Mouse (Mus musculus) fat pad, adult 2 months (tissue): ENCODE data around the gene Cadps.

Experiments
- DNase-seq: peaks from one replicate; pipeline ENCODE4 v3.0.0-alpha.2; 2011; ENCODE audit warnings: low read depth, low spot score; ENCODE audit errors: extremely low read depth

Gene Cadps

DNA sequence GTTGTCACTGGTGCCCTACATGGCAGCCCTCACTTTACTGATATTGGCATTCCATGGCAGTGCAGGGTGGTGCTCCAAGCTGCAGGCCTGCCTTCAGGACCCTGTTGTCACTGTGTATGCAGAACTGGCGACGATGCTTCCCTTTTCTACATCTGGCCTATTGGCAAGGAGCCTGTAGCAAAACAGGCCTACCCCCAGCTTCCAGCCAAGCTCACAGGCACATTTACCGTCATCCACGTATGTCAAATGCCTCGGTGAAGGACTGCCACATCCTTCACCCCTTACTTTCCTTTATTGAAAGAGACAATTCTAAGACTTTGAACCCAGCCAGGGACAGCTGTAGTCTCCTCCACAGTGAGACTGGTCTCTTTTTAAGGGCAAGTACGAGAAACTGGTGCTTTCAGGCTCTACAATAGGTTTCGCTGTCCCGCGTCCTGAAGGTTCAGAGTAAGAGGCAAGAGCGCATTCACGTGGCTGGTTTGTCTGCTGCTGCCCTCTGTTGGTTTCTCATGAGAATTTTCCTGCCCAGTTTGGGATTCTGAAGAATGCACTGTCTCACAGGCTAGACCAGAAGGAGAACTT, 292.8 kb downstream of the Cadps start:
- DNase-seq: no peak

DNA sequence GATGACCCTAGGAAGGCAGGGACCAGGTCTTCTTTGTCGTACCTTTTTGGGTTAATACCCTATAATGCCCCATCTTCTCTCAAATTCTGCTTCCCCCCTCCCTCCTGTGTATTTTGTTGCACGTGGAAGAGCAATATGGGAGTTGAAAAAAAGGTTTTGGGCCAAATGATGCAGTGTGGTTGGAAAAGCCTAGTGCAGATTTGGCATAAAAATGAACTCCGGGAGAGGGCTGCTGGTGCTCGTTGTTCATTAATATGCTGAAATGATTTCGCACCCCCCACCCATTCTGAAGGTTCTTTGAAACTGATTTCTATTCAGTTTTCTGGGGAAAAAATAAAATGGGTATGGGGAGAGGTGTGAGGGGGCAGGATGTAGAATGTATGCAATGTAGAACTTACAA, 295.6 kb downstream of the Cadps start:
- DNase-seq: no peak

DNA sequence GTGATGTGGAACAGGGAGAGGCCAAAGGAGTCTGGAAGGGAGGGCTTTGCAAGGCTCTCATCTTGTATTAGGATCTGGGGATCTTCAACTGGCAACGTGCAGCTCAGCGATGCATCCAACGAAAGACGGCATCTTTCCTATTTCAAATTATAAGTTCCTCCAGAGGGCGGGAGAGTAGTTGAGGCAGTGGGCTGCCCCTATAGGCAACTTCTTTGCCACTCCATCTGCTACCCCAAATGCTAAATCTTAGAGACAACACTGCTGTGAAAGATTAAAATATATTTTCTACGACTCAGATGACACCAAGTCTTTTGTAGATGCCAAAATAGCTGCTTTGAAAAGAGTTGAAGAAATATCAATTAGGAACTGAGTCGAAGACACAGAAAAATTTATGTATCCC, 315.9 kb downstream of the Cadps start:
- no peak for DNase-seq

DNA sequence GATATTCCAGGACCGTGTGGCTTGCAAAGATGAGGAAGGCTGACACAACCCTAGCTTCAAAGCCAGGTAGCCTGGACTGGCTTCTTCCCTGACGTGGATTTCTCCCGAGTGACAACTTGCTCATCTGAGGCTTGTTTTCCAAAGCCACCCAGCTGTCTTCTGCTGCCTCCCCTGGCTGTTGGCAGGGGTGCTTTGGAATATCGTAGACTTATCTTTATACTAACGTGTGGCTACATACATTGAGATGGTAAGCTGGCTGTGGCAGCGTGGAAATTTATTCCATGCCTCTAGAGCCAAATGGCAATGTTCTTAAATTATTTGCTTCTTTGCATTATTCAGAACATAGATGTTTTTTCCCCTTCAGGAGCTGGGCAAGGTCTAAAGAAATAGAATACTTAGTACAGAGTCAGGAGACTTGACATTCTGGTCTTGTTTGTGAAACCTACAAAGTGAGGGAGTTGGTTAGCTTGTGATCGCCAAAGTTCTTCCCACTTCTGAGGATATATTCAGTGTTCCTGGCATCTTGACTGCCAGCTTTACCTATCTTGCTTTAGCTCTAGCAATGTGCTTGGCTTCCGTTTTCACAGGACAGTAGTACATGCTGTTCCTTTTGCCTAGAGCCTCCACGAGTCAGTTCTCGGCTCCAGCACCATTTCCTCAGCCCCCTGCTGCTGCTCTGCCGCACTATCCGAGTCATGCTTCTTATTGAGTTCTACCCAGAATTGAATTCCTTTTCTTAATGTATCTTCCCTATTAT, 318.5 kb downstream of the Cadps start:
- DNase-seq: no peak

DNA sequence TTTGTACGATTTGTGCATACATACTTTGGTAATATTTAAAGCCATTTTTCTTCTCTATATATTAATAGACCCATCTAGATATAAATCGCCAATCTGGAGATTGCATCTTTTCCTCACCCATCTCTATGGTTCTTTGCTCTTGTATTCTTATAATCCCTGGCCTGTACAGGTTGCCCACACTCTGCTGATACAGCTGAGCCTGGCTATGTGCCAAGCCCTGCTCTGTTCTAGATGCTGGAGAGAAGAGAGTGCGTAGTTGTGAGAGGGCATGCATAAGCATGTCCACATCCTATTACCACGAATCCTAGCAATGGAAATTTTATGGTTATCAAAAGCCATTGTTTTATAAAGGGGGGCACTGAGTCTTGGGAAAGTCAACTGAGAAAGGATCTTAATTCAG, 360.7 kb downstream of the Cadps start:
- peak; percentile 5 for DNase-seq

DNA sequence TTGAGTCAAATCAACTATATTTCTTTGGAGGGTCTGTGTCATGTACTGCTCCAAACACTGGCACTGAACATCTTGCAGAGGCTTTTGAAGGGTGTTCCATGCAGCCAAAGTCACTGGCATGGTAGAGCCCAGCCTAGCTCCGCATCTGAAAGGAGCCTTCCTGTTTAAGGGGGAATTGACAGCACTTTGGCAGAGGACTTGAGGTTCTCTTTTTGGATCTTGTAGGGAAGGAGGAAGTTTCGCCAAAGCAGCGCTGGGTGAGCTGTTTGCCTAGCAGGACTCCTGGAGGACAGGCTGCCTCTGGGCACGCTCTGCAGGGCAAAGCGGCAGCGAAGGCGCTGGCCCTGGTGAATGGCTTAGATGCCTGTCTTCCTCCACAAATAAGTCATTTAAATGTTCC, 363.2 kb downstream of the Cadps start:
- DNase-seq: no peak

DNA sequence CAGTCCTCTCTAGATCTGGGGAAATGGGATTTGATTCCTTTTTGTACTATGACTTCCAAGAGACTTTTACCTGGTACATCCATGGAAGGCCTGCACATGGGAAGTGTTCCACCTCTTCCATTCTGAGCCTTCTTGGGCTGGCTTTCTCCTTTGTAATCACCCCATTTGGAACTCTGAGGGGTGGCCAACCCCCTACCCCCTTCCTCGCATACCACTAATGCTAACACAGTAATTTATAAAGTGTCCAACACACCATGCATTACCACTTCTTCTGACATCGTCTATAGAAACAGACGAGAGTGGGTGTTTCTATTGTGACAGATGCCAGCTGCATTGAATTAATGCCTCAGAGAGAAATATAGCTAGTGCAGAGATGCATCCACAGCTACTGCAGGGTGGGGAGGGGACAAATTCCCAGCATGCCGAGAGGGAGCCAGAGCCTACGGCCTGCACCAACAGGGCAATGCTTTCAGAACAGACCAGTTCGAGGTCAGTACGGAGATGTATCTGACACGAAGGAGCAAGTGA, 367.8 kb downstream of the Cadps start:
- no peak for DNase-seq

DNA sequence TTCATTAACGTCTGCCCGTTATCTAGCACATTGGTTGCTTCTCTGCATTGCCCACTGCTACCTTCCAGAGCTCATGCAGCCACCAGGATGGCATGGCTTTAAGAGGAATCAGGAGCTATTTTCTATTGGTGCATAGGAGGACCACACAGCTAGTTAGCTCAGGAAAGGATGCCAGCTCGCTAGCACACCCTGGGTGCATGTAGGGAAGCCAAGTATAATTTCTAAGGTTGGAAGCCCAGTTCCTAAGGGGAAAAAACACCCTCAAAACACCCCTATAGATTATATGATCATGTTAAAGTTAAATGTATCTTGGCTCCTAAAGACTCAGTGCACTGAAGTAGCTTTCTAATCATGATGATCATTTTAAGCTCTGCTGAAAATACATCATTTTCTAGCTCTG, 372.1 kb downstream of the Cadps start:
- DNase-seq: no peak

DNA sequence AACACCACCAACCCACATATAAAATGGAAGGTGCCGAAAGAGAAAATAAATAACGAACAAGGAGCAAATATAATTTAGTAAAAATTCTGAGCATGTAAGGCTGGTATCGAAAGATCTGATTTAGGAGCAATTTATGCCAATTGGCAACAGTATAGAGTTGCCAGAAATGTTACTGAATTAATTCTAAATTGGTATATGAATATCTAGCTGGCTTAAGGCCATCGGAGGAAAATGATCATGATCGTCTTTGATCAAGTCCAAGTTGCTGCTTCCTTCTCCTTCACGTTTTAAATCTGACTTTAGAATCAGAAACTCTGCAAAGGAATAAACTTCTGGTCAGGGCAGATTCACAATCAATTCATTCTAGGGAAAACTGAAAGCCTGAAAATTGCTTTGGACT, 374.0 kb downstream of the Cadps start:
- DNase-seq: no peak

DNA sequence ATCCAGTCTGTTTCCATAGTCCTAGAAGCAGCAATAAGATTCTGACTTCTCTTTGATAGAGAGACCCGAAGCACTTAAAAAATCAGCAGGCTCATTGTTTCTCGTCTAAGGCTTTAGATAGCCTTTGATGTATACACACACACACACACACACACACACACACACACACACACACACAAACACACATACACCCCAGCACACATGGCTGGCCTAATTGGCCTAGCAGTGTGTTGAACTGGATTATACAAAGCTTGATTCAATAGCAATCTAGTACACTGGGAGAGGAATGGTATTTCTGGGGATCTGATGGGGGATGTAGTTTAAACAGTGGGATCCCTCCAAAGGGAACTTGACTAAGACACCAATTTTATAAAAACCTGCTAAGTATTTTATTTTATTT, 381.9 kb downstream of the Cadps start:
- DNase-seq: no peak

DNA sequence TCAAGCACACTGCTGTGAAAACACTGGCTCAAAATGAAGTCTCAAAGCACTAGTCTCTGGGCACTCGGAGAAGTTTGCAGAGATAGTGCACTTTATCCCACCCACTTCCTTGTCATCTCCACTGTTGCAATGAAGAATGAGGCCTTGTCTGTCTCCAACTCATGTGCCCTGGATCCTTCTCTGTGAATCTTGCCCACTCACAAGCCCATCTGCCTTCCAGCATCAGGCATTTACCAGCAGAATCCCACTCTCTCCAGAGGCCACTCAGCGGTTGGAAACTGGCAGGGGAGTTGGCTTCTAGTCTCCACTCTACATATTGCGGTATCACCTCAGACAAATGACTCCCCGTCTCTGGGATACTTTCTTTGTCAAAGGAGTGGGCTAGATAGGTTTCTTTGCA, 384.9 kb downstream of the Cadps start:
- no peak for DNase-seq

DNA sequence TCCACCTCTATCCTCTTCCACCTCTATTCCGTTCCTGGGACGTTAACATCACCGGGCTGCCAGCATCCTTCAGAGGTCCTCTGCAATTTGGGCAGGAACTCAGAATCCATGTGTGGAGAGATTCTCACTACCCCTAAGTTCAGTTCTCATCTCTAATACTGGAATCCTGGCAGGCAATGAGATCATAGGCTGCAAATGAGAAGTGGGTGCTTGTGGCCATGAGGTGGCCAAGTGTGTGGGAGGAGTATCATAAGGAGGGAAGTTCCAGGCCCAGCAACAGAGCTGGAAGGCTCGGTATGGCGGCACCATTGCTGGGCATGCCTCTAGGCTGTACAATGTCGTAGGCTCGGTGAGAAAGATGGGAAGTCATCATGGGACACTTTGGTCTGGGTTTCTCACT, 385.5 kb downstream of the Cadps start:
- no peak for DNase-seq

DNA sequence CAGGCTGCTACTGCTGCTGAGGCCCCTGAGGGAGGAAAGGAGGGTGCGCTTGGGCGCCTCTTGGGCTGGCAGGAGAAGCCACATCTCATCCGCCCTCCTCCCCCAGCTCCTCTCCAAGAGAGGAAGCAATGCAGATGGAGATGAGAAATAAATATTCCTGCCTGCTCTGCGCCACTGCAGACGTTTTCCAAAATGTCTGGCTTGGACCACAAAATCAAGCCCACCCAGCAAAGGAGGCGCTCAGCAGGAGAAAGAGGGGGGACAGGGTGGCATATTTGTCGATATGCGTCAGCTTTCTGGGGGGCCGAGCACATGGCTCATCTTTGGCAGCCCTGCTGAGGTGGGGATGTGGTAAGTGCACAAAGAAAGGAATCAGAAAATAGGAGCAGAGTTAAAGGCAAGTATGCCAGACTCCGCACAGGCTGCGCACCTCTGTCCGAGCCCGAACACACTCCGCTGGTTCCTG, 385.9 kb downstream of the Cadps start:
- DNase-seq: no peak

DNA sequence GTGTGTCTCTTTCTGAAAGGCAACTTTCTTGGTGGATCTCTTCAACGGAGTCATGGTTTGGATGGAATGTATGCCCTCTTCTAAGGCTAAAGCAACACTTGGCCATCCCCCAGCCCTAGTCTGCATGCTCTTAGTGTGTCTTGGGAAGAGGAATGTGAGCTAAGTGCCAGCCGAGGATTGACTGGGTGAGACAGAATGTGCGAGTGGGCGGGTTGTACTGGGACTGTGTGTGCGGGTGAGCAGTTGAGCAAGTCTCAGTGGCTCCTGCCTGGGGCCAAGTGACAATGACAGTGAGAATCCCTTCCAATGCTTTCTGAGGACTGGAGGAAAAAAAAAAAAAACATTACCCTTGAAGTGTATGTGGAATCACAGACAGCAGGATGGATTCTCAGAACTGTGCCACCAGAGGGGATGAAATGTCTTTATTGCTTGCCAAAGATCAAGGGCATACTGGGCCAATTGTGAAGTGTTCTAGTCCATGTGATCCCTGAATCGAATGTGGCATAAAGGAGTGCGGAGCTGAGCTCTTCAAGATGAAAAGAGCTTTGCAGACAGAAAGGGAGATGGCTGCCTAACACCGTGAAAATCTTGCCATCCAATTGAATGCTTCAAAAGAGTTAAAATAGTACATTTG, 394.7 kb downstream of the Cadps start:
- DNase-seq: peak; percentile 95

DNA sequence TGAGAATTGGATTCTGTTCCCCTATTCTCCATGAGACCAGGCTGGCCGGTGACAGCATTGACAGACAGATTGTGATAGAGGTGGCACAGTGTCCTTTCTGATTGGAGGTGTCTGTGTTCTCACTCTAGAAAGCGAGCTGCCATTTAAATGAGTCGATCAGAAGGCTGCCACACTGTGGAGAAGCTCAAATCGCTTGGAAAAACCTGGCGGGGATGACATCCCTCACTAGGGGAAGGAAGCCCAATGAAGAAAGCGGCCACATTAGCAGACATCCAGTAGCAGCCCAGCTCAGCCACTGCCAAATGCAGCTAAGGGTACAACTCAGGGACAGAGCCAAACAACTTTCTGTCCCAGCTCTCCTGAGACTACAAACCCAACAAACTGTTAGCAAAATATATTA, 397.6 kb downstream of the Cadps start:
- DNase-seq: no peak

DNA sequence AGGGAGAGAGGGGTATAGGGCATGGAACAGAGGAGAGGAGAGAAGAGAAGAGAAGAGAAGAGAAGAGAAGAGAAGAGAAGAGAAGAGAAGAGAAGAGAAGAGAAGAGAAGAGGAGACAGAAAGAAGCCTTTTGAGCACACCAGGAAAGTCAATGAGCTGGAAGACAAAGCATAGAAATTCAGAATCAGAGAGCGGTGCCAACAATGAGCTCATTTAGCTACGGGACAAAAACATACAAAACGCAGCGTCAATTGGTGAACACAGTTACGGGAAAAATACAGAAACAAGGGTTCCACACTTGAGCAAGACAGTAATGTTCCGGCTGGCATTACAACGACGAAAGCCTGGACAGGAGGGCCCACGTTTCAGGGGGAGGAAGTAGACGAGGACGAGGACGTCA, 412.6 kb downstream of the Cadps start:
- no peak for DNase-seq

DNA sequence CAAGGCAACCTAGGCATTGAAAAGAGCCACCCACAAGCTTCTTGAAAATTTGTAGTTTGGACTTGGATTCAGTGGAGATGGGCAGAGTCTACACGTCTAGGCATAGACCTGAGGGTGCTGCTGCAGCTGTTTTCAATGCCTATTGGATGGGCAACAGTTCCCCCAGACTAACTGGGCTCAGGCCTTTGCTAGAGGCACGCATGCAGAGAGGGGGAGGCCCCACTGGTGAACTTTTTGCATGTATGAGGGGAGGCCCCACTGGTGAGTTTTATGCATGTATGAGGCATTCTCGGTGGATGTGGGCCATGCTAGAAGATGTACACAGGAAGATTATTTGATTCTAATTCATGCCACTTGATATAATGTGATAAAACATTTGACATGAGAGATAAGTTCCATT, 413.1 kb downstream of the Cadps start:
- DNase-seq: no peak

DNA sequence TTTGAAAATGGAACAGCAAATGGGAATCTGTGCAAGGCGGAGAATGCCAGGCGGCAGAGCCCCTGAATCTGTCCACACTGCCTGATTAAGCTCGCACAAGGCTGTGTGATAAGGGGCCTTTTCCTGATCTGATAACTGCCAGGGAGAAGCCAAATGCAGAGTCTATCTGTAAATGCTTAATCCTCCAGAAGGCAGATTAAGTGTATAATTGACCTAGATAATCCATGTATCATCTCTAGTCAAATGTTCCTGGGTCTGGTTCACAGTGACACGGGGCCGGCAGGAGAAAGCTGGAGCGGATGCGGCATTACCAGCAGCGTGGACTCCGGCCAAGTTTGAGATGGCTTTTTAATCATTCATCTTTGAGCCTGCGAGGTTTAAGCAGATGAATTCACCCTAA, 416.3 kb downstream of the Cadps start:
- no peak for DNase-seq

DNA sequence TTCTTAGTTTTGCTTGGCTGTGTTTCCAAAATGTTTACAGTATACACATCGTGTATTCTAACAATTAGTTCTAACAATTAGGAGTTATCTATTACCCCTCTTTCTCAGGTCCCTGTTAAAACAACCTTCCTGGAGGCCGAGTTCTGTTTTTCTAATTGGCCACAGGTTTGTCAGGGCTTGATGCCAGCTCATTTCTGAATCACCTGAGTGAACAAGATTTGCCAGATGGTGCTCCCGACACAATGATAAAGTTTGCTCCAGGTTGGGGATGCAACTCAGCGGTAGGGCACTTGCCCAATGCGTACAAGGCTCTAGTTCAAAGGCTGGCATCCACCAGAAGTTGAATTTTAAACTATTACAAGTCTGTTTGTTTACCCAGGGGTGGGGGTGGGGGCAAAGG, 417.7 kb downstream of the Cadps start:
- DNase-seq: no peak

DNA sequence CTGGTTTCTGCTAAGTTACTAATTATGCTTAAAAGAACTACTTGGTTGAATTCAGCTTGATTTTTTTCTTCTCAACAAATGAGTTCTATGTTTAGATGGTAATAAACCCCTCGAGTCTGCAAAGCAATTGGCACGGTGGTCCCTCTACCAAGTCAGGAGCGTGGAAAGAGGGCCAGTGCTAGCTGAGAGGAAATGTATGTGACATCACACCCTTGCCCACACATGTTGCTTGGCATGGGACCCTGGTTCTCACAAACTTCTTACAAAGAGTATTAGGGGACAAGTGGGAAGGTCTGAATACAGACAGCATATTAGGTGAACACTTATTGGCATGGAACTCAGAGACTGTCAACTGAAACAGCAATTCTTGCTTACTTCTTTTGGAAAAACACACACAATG, 418.2 kb downstream of the Cadps start:
- no peak for DNase-seq

DNA sequence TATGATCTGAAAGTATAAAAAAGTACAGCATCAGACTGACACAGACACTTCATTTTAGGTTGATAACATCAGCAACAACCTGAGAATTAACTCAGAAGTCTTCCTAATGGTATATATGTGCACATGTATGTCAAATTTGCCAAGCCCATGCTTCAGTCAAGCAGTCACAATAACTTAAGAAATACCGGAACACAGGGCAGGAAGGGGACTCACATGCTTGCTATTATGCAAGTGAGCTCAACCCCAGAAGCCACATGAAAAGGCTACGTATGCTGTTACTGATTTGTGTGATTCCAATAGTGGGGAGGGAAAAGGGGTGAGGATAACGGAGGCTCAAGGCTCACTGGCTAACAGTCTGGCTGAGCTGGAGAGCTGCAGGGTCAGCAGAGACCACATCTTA, 418.8 kb downstream of the Cadps start:
- DNase-seq: no peak

DNA sequence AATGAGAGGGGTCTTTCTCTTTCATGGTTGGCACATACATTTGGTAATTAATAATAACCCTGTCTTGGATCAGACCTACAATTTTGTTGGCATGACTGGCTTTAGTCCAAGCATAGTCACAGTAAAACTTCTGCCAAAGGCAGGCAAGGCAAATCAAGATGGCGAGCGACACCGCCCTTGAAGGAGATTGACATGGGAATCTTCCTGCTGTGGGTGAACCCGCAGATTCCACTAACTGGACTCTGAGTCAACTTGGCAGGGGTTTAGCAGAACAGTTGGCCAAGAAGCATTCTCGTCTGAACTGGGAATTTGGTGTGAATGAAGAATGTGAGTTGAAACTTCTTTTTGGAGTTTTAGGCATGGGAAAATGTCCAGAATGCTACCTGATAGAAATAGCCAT, 422.8 kb downstream of the Cadps start:
- DNase-seq: no peak
